Mouse (Mus musculus) spleen, adult 2 months (tissue): ENCODE results near the gene Erv3. TPM values are rescaled to one million over a fixed set of nuclear protein-coding genes. Genes with fewer than 3 reads are reported as not detected.

ENCODE experiments used
- DNase-seq, 2 experiments: peaks; one replicate each; pipeline versions ENCODE4 v3.0.0 to v3.0.0-alpha.2; 2012 to 2021; ENCODE audit warnings: low spot score in 2 of 2, low read depth in 1 of 2
- H3K27ac ChIP-seq: fragments of 200-500 bp; 2 replicates; pipeline ENCODE4 v1.5.1; 2012; ENCODE audit warnings: low read length, inconsistent platforms; ENCODE audit not compliant: insufficient read depth
- H3K27me3 ChIP-seq: fragments of 200-500 bp; 2 replicates; pipeline ENCODE4 v1.6.1; 2012; ENCODE audit warnings: mild to moderate bottlenecking, moderate library complexity, low read length, inconsistent platforms; ENCODE audit not compliant: control insufficient read depth, insufficient read depth
- H3K36me3 ChIP-seq: fragments of 200-500 bp; 2 replicates; pipeline ENCODE4 v1.6.1; 2012; ENCODE audit warnings: mild to moderate bottlenecking, low read length, inconsistent platforms; ENCODE audit not compliant: control insufficient read depth, insufficient read depth
- H3K4me1 ChIP-seq: fragments of 200-500 bp; 2 replicates; pipeline ENCODE4 v1.6.1; 2011; ENCODE audit warnings: inconsistent platforms; ENCODE audit not compliant: control insufficient read depth, insufficient read depth, insufficient read length
- H3K4me3 ChIP-seq: fragments of 200-500 bp; 2 replicates; pipeline ENCODE4 v1.5.1; 2011; ENCODE audit warnings: mild to moderate bottlenecking, inconsistent platforms; ENCODE audit not compliant: insufficient read depth, insufficient read length; ENCODE audit errors: extremely low read depth
- CTCF ChIP-seq: fragments of 200-500 bp; IDR thresholded peaks from 2 replicates; pipeline ENCODE4 v1.5.1; 2011; ENCODE audit warnings: mild to moderate bottlenecking, inconsistent platforms; ENCODE audit not compliant: insufficient read depth, insufficient read length, insufficient replicate concordance; ENCODE audit errors: extremely low read depth
- POLR2A ChIP-seq: fragments of 200-500 bp; IDR thresholded peaks from 2 replicates; pipeline ENCODE4 v1.6.1; 2011; ENCODE audit warnings: low read depth, low read length, inconsistent platforms
- WGBS: fragments of 180-500 bp; shearing (Covaris S2); methylation state at CpG from one replicate; pipeline ENCODE4 v1.1.7; 2018; 5-methylcytosine and 5-hydroxymethylcytosine counted together
- polyA plus RNA-seq: library from polyadenylated mRNA; depleted of rRNA; stranded (reverse); fragments of >200 nt; gene quantifications from 2 replicates; pipeline ENCODE4 v1.2.3, GENCODE M21; 2012; rRNA removed

Erv3 gene
- polyA plus RNA-seq, 1 experiment, result not detected

DNA sequence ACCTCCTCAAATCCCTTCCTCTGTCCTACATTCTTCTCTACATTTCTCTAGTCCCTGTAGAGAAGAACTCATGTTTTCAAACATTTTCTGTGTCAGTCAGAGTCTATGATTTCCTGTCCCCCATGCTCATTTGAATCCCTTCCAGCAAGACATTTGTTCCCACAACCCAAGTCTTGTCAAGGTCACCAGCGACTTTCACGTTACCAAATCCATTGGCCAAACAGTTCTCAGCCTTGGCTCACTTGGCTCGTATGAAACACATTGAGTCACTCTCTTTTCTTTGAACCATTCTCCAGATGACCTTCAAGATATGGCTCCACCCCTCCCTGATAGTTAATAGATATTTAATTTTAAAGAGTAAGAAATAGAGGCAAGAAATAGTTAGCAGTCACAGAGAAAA lies 55.7 kb downstream of the Erv3 start:
- no peak for DNase-seq
- H3K36me3 ChIP-seq, result no peaks in the 10 kb centered on the region
- 83% methylated on average over 3 of the region's 3 CpGs for WGBS
- no peak for TF ChIP-seq CTCF
- no peak for TF ChIP-seq POLR2A
- no peaks in the 10 kb centered on the region for H3K27me3 ChIP-seq
- no peak overlapping the region for H3K4me3 ChIP-seq
- no peaks in the 10 kb centered on the region for H3K4me1 ChIP-seq
- H3K27ac ChIP-seq, result no peak overlapping the region

Other genes with a start within 250 kb of the Erv3 start
- gene Prnp, start 50.2 kb upstream of the Erv3 start, polyA plus RNA-seq, result 21.2 and 22.5 TPM in 2 replicates
- gene Prn, start 50.2 kb upstream of the Erv3 start, polyA plus RNA-seq, result not detected in 2 replicates
- gene Prnd, start 91.1 kb upstream of the Erv3 start, polyA plus RNA-seq, result 1.2 and 1.4 TPM in 2 replicates
- 70.2 and 85.9 TPM in 2 replicates for gene Rassf2, start 170.5 kb upstream of the Erv3 start, polyA plus RNA-seq